ENCODE assay signal across 8 mouse cellular contexts in genomic region chr13:51651408-51652064, GRCm38 (mm10). TPM values are rescaled to one million over a fixed set of nuclear protein-coding genes. Genes with fewer than 3 reads are reported as not detected.
DNase-seq lines count a peak whose midpoint lies in the region; ATAC-seq lines count a peak whose summit lies in the region.

Gene Secisbp2 (plus strand): TSS chr13:51651697.

- ATAC-seq in common myeloid progenitor, adult 5-6 weeks (replicated peaks; ENCODE audit: low read depth, poor library complexity, severe bottlenecking): peak; percentile 91

- DNase-seq in ZHBTc4 (ENCODE audit: low read depth, low spot score): peak; percentile 97
- DNase-seq in gastrocnemius, adult 8-10 months (ENCODE audit: low spot score in 2 of 2): peak; percentile 85 to 88
- peak; percentile 58 for DNase-seq in hindlimb bud, embryonic 11.5 days (ENCODE audit: extremely low spot score, low read depth, low spot score)
- peak; percentile 90 to 92 for DNase-seq in left cerebral cortex, adult 8-10 months (ENCODE audit: low spot score in 2 of 2)
- peak; percentile 96 for DNase-seq in right cerebral cortex, postnatal 10 days (ENCODE audit: low spot score in 2 of 2)
- DNase-seq in urinary bladder, postnatal 25 days (ENCODE audit: low spot score): peak; percentile 91

- peaks cover 64% of the 10 kb centered on the region for H3K36me3 ChIP-seq in megakaryocyte, embryonic 14.5 days (replicated peaks; ENCODE audit: low read length)

- H3K4me1 ChIP-seq in megakaryocyte, embryonic 14.5 days: peaks cover 57% of the 10 kb centered on the region

- no peaks in the 10 kb centered on the region for H3K9me3 ChIP-seq in megakaryocyte, embryonic 14.5 days

- H3K27me3 ChIP-seq in megakaryocyte, embryonic 14.5 days (replicated peaks): no peaks in the 10 kb centered on the region

- H3K4me3 ChIP-seq in megakaryocyte, embryonic 14.5 days (replicated peaks): peak within 1 kb of the TSS; percentile 96

RNA-seq across cellular contexts. Expression of gene Secisbp2, which starts in this region (rescaled TPM):
- total RNA-seq in common myeloid progenitor, adult 5-6 weeks (2017): 27.0 and 29.1 TPM in 2 replicates
- 1 to 10 TPM; 7.6 to 8.9 (median 7.7) TPM for total RNA-seq in gastrocnemius, adult 8-10 months (2022)
- 10 to 100 TPM; 16.8 to 18.7 (median 17.9) TPM for total RNA-seq in left cerebral cortex, adult 8-10 months (2022)
- polyA plus RNA-seq in megakaryocyte, embryonic 14.5 days (2012; ENCODE audit: insufficient read depth, low replicate concordance): 10.7 and 21.6 TPM in 2 replicates

Comparison
In these comparisons a context has a peak if more than half of its experiments do, and no peak if none do; other contexts are left out.
1. Peak in every context shown above with its lines: DNase-seq, ATAC-seq and H3K4me3 ChIP-seq.